Mouse (Mus musculus): ENCODE measurements around the gene Acoxl.

DNA sequence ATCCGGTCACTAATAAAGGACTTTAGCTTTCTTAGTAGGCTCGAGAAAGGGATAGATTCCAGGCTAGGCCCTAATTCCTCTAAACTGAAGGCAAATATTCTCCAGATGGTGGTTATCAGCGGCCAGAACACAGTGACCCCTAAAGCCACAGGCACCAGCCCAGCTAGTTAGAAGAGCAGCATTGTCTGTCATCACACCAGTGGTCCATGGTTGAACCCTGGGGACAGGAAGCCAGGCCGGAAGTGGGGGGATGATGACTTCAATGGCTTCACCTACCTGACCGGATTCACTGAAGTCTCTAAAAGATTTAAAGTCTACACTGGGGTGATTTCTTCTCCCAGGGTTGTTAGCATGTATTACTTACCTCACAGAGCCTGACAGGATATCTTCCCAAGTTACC is 310.9 kb downstream of the Acoxl start:
- TF ChIP-seq CTCF (IDR thresholded peaks at IDR 0.05; ENCODE audit: low read depth, low read length): no peak
- TF ChIP-seq GATA1 (IDR thresholded peaks at IDR 0.05; ENCODE audit: borderline replicate concordance, low read length): no peak
